Mouse (Mus musculus): ENCODE measurements around the gene Gpr108.

GRCm38 (mm10) chr17:57289252-57289651 is 41.0 kb upstream of the Gpr108 start:
- no peak for TF ChIP-seq POLR2A (IDR thresholded peaks at IDR 0.05; ENCODE audit: extremely low read depth, insufficient read depth, low read length)
- no peak for TF ChIP-seq CTCF (IDR thresholded peaks at IDR 0.05; ENCODE audit: low read depth, low read length)

Data from liver, adult 2 months (tissue).